Mouse (Mus musculus) ES-E14 (cell line): ENCODE data around the gene Top1. TPM values are rescaled to one million over a fixed set of nuclear protein-coding genes. Genes with fewer than 3 reads are reported as not detected.

Experiments used
- DNase-seq: peaks from one replicate; pipeline ENCODE4 v3.0.0-alpha.2; 2013; ENCODE audit warnings: low read depth, low spot score
- H3K27ac ChIP-seq: 2 replicates; pipeline ENCODE4 v1.5.1; 2012; ENCODE audit warnings: low read depth, mild to moderate bottlenecking, low read length, moderate library complexity, mixed read lengths; ENCODE audit not compliant: poor library complexity, insufficient read depth, severe bottlenecking
- H3K36me3 ChIP-seq: 2 replicates; pipeline ENCODE4 v1.6.1; 2012; ENCODE audit warnings: mild to moderate bottlenecking, low read length, moderate library complexity, mixed read lengths; ENCODE audit not compliant: control insufficient read depth, poor library complexity, insufficient read depth, severe bottlenecking
- H3K4me1 ChIP-seq, 2 experiments: fragments of 150-350 bp in 1 of 2; sonication (generic) in 1 of 2; 2 replicates each; pipeline ENCODE4 v1.6.1; 2012; ENCODE audit warnings: low read length in 2 of 2, mild to moderate bottlenecking in 1 of 2, mixed read lengths in 1 of 2; ENCODE audit not compliant: control insufficient read depth in 2 of 2, insufficient read depth in 2 of 2, poor library complexity in 1 of 2
- H3K4me3 ChIP-seq, 2 experiments: fragments of 150-350 bp in 1 of 2; sonication (generic) in 1 of 2; 2 replicates each; pipeline ENCODE4 v1.5.1; 2012; ENCODE audit warnings: low read length in 2 of 2, low read depth in 1 of 2, mild to moderate bottlenecking in 1 of 2, mixed read lengths in 1 of 2; ENCODE audit not compliant: insufficient read depth in 1 of 2, poor library complexity in 1 of 2, severe bottlenecking in 1 of 2
- H3K9ac ChIP-seq: 2 replicates; pipeline ENCODE4 v1.6.1; 2012; ENCODE audit warnings: low read depth, mild to moderate bottlenecking, low read length, mixed read lengths; ENCODE audit not compliant: poor library complexity, insufficient read depth, severe bottlenecking
- H3K9me3 ChIP-seq: fragments of 150-350 bp; sonication (generic); 2 replicates; pipeline ENCODE4 v1.6.1; 2012; ENCODE audit warnings: low read depth, mild to moderate bottlenecking, low read length; ENCODE audit not compliant: control insufficient read depth, insufficient read depth
- CHD2 ChIP-seq: IDR thresholded peaks from 2 replicates; pipeline ENCODE4 v1.6.1; 2014; ENCODE audit warnings: mild to moderate bottlenecking, low read depth, low read length, inconsistent platforms
- HCFC1 ChIP-seq: IDR thresholded peaks from 2 replicates; pipeline ENCODE4 v1.6.1; 2012; ENCODE audit warnings: low read length, inconsistent platforms, borderline replicate concordance; ENCODE audit not compliant: insufficient read depth
- MAFK ChIP-seq: IDR thresholded peaks from 2 replicates; pipeline ENCODE4 v1.6.1; 2014; ENCODE audit warnings: mild to moderate bottlenecking, low read depth, low read length, inconsistent platforms; ENCODE audit not compliant: insufficient read depth
- ZC3H11A ChIP-seq: IDR thresholded peaks from 2 replicates; pipeline ENCODE4 v1.6.1; 2012; ENCODE audit warnings: low read depth, mild to moderate bottlenecking, inconsistent platforms, low read length, borderline replicate concordance
- ZNF384 ChIP-seq: IDR thresholded peaks from 2 replicates; pipeline ENCODE4 v1.6.1; 2012; ENCODE audit warnings: low read depth, low read length, inconsistent platforms
- in situ Hi-C, 2 experiments: fragments of 600-800 bp; cut with MboI; formaldehyde crosslinking; loops; one replicate each; pipeline ENCODE4 v1.15.1; 2025; ENCODE audit warnings: low sequenced_read_pairs in 2 of 2, inconsistent platforms in 1 of 2; ENCODE audit not compliant: unreplicated experiment in 2 of 2
- total RNA-seq: library from RNA; depleted of rRNA; stranded (reverse); fragments of 300-350 nt; gene quantifications from 2 replicates; pipeline ENCODE4 v1.2.3, GENCODE M21; 2012; rRNA removed

The Top1 gene
- total RNA-seq, 1 experiment = 52.7 TPM

GRCm38 (mm10) chr2:160771325-160772276 is 125.9 kb downstream of the Top1 start:
- no peak for DNase-seq
- in situ Hi-C loops = no loop called here
- H3K4me3 ChIP-seq = no peak overlapping the region
- TF ChIP-seq MAFK (no peak), ZC3H11A (no peak), ZNF384 (no peak), CHD2 (no peak), HCFC1 (no peak)
- H3K9me3 ChIP-seq = no peaks in the 10 kb centered on the region
- no peaks in the 10 kb centered on the region for H3K4me1 ChIP-seq
- no peak overlapping the region for H3K9ac ChIP-seq
- no peak overlapping the region for H3K27ac ChIP-seq
- H3K36me3 ChIP-seq = no peaks in the 10 kb centered on the region

Other genes starting within 250 kb of the Top1 start
- gene Plcg1, start 85.4 kb downstream of the Top1 start, total RNA-seq = 59.0 and 96.8 TPM in 2 replicates
- 1.1 and 1.3 TPM in 2 replicates for gene Zhx3, start 227.1 kb downstream of the Top1 start, total RNA-seq
- 7.2 and 9.4 TPM in 2 replicates for gene Lpin3, start 234.8 kb downstream of the Top1 start, total RNA-seq